ENCODE assay signal across 24 mouse cellular contexts in the genomic region with DNA sequence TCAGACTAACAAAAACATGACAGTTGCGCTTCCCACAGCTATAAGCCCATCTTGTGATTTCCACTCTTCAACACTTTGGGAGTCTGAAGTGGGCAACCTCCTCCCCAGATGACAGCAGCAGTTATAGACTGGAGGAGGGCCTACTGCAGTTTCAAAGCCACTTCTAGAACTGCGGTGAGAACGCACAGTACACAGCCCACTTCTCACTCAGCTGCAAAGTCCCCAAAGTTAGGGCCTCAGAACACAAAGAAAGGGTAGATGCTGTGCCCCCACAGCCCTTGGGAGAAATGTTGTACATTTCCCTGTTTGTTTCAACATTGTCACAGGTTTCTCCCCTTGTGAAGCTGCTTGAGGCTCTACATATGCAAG. TPM values are rescaled to one million over a fixed set of nuclear protein-coding genes. Genes with fewer than 3 reads are reported as not detected.
DNase-seq lines count a peak whose midpoint lies in the region; ATAC-seq and TF ChIP-seq lines count a peak whose summit lies in the region.
"Had no signal": no experiment of that assay in that cellular context is flagged by ENCODE, and none has a peak within 500 bp of the region (broad histone marks: within the 10 kb centered on the region; RNA-seq: fewer than 3 reads in every experiment).

No protein-coding gene starts in this region.

- peak overlapping the region; percentile 85 for H3K27ac ChIP-seq in spleen, adult 2 months (ENCODE audit: insufficient read depth, low read length)
- peak overlapping the region; percentile 89 for H3K27ac ChIP-seq in thymus, adult 2 months (ENCODE audit: control insufficient read depth, insufficient read depth, low read length)
- H3K27ac ChIP-seq in midbrain, embryonic 15.5 days, result no peak overlapping the region
- H3K27ac ChIP-seq: embryonic facial prominence, embryonic 13.5 days; hindbrain, embryonic 13.5 days; kidney, embryonic 15.5 days; limb, embryonic 13.5 days; lung, embryonic 15.5 days; stomach, postnatal 0 days had no signal

- no peaks in the 10 kb centered on the region for H3K9me3 ChIP-seq in midbrain, embryonic 15.5 days
- H3K9me3 ChIP-seq: embryonic facial prominence, embryonic 13.5 days; G1E; hindbrain, embryonic 13.5 days; kidney, embryonic 15.5 days; limb, embryonic 13.5 days; lung, embryonic 15.5 days had no signal

- no peaks in the 10 kb centered on the region for H3K27me3 ChIP-seq in spleen, adult 2 months (ENCODE audit: control insufficient read depth, insufficient read depth, low read length)
- no peaks in the 10 kb centered on the region for H3K27me3 ChIP-seq in thymus, adult 2 months (ENCODE audit: control insufficient read depth, insufficient read depth, low read length)
- H3K27me3 ChIP-seq in midbrain, embryonic 15.5 days (replicated peaks), result no peaks in the 10 kb centered on the region
- H3K27me3 ChIP-seq: embryonic facial prominence, embryonic 13.5 days; hindbrain, embryonic 13.5 days; kidney, embryonic 15.5 days; limb, embryonic 13.5 days; lung, embryonic 15.5 days had no signal

- DNase-seq in spleen, adult 2 months (ENCODE audit: low read depth in 1 of 2, low spot score in 2 of 2), result no peak
- DNase-seq in spleen, adult 12 weeks (ENCODE audit: low spot score), result no peak
- peak; percentile 59 for DNase-seq in thymus, adult 2 months
- no peak for DNase-seq in right cerebral cortex, postnatal 10 days (ENCODE audit: low spot score in 2 of 2)
- DNase-seq: adrenal gland, adult 2 months; cerebellum, adult 9-10 months; heart, adult 18-20 months; heart, postnatal 10 days; right cerebral cortex, postnatal 14 days had no signal

- TF ChIP-seq POLR2A in spleen, adult 2 months (IDR thresholded peaks at IDR 0.05; ENCODE audit: low read depth, low read length), result no peak
- no peak for TF ChIP-seq POLR2A in thymus, adult 2 months (IDR thresholded peaks at IDR 0.05; ENCODE audit: control insufficient read depth, extremely low read depth, insufficient read depth, low read length, poor library complexity)

- H3K4me2 ChIP-seq in midbrain, embryonic 15.5 days, result no peak overlapping the region
- H3K4me2 ChIP-seq: embryonic facial prominence, embryonic 13.5 days; hindbrain, embryonic 13.5 days; kidney, embryonic 15.5 days; limb, embryonic 13.5 days; lung, embryonic 15.5 days had no signal

- no peaks in the 10 kb centered on the region for H3K36me3 ChIP-seq in spleen, adult 2 months (ENCODE audit: control insufficient read depth, insufficient read depth, low read length)
- H3K36me3 ChIP-seq in thymus, adult 2 months (ENCODE audit: control insufficient read depth, insufficient read depth, low read length), result no peaks in the 10 kb centered on the region
- H3K36me3 ChIP-seq in midbrain, embryonic 15.5 days (replicated peaks), result no peaks in the 10 kb centered on the region
- H3K36me3 ChIP-seq: embryonic facial prominence, embryonic 13.5 days; G1E; hindbrain, embryonic 13.5 days; kidney, embryonic 15.5 days; limb, embryonic 13.5 days; lung, embryonic 15.5 days had no signal

- peak; percentile 29; a peak in 1 of 4 replicates for ATAC-seq in hematopoietic stem cell, adult 5-6 weeks (replicated peaks in 1 of 2; ENCODE audit: insufficient read depth in 1 of 2, low FRiP score in 2 of 2, low TSS enrichment in 1 of 2, low read depth in 1 of 2, poor library complexity in 2 of 2, severe bottlenecking in 2 of 2)
- no peak for ATAC-seq in erythroblast, adult 5-6 weeks (replicated peaks; ENCODE audit: low FRiP score, poor library complexity, severe bottlenecking)
- no peak for ATAC-seq in midbrain, embryonic 15.5 days (replicated peaks)
- ATAC-seq: intestine, embryonic 16.5 days; midbrain, embryonic 16.5 days had no signal

- no peak overlapping the region for H3K9ac ChIP-seq in midbrain, embryonic 15.5 days
- H3K9ac ChIP-seq: embryonic facial prominence, embryonic 13.5 days; hindbrain, embryonic 13.5 days; kidney, embryonic 15.5 days; limb, embryonic 13.5 days; lung, embryonic 15.5 days had no signal

- WGBS in spleen, adult 2 months, result 24% methylated on average over 3 of the region's 3 CpGs
- WGBS in thymus, adult 2 months, result 8% methylated on average over 3 of the region's 3 CpGs
- 93% methylated on average over 3 of the region's 3 CpGs for whole genome bisulfite sequencing in midbrain, embryonic 15.5 days

- H3K4me1 ChIP-seq in spleen, adult 2 months (ENCODE audit: control insufficient read depth, insufficient read depth, insufficient read length), result peaks cover 23% of the 10 kb centered on the region; the same call in 1 of the 2 replicates
- peaks cover 31% of the 10 kb centered on the region for H3K4me1 ChIP-seq in thymus, adult 2 months (replicated peaks; ENCODE audit: control insufficient read depth, insufficient read depth, low read length)
- H3K4me1 ChIP-seq in midbrain, embryonic 15.5 days, result no peaks in the 10 kb centered on the region
- H3K4me1 ChIP-seq: embryonic facial prominence, embryonic 13.5 days; hindbrain, embryonic 13.5 days; kidney, embryonic 15.5 days; limb, embryonic 13.5 days; lung, embryonic 15.5 days had no signal

- TF ChIP-seq CTCF in spleen, adult 2 months (IDR thresholded peaks at IDR 0.05; ENCODE audit: extremely low read depth, insufficient read depth, insufficient read length, insufficient replicate concordance), result no peak
- TF ChIP-seq CTCF in thymus, adult 2 months (IDR thresholded peaks at IDR 0.05; ENCODE audit: borderline replicate concordance, control insufficient read depth, extremely low read depth, insufficient read depth, low read length, poor library complexity), result no peak

- H3K4me3 ChIP-seq in spleen, adult 2 months (ENCODE audit: extremely low read depth, insufficient read depth, insufficient read length), result no peak overlapping the region
- no peak overlapping the region for H3K4me3 ChIP-seq in thymus, adult 2 months (ENCODE audit: control insufficient read depth, insufficient read depth, low read length)
- H3K4me3 ChIP-seq in midbrain, embryonic 15.5 days, result no peak overlapping the region
- H3K4me3 ChIP-seq: embryonic facial prominence, embryonic 13.5 days; hindbrain, embryonic 13.5 days; kidney, embryonic 15.5 days; limb, embryonic 13.5 days; lung, embryonic 15.5 days had no signal

RNA-seq across cellular contexts. Expression of a gene that starts 16.9 kb away (rescaled TPM):
- 258 and 419 TPM in 2 replicates for polyA plus RNA-seq in spleen, adult 2 months (2012; rRNA removed)
- total RNA-seq in hematopoietic stem cell, adult 5-6 weeks (2017), result 100 and 110 TPM in 2 replicates
- 645 and 923 TPM in 2 replicates for polyA plus RNA-seq in thymus, adult 2 months (2012; rRNA removed)
- total RNA-seq in erythroblast, adult 5-6 weeks (2015; ENCODE audit: low replicate concordance), result 61.1 and 70.4 TPM in 2 replicates
- total RNA-seq in erythroblast, adult 5-6 weeks (2017; ENCODE audit: low replicate concordance), result 27.2 and 32.0 TPM in 2 replicates
- 1.6 and 1.9 TPM in 2 replicates for polyA plus RNA-seq in midbrain, embryonic 15.5 days (2015; fragmentation: Nextera tagmentation; extraction: Ambion mirVana)

RNA-seq across cellular contexts. Expression of a gene that starts 40.3 kb away (rescaled TPM):
- not detected in 2 replicates for polyA plus RNA-seq in spleen, adult 2 months (2012; rRNA removed)
- not detected in 2 replicates for total RNA-seq in hematopoietic stem cell, adult 5-6 weeks (2017)
- polyA plus RNA-seq in thymus, adult 2 months (2012; rRNA removed), result not detected in 2 replicates
- not detected in 2 replicates for total RNA-seq in erythroblast, adult 5-6 weeks (2015; ENCODE audit: low replicate concordance)
- not detected in 2 replicates for total RNA-seq in erythroblast, adult 5-6 weeks (2017; ENCODE audit: low replicate concordance)
- not detected in 2 replicates for polyA plus RNA-seq in midbrain, embryonic 15.5 days (2015; fragmentation: Nextera tagmentation; extraction: Ambion mirVana)
- total RNA-seq: adrenal gland, adult 2 months; G1E; gastrocnemius, adult 8-10 months; heart, adult 18-20 months; heart, postnatal 10 days; left cerebral cortex, adult 8-10 months had no signal
- polyA plus RNA-seq: adrenal gland, adult 2 months; C2C12; embryonic facial prominence, embryonic 13.5 days; G1E; hindbrain, embryonic 13.5 days; intestine, embryonic 16.5 days; kidney, embryonic 15.5 days; limb, embryonic 13.5 days; lung, embryonic 15.5 days; midbrain, embryonic 16.5 days; stomach, postnatal 0 days had no signal

Comparison
In these comparisons a context has a peak if more than half of its experiments do, and no peak if none do; other contexts are left out.
1. ATAC-seq: peak in hematopoietic stem cell, adult 5-6 weeks (2 of 2); none in erythroblast, adult 5-6 weeks (single experiment) and midbrain, embryonic 15.5 days (single experiment).
2. RNA of a gene that starts 16.9 kb away (polyA plus RNA-seq): 645 to 923 TPM in thymus, adult 2 months and 258 to 419 TPM in spleen, adult 2 months; 1.6 to 1.9 TPM in midbrain, embryonic 15.5 days; every median in the first group is over 10 times any median in the second.